Mouse (Mus musculus) left cerebral cortex, adult 9 months (tissue): Measurements from ENCODE around the gene Olfr1318.

Experiments used
- DNase-seq, 2 experiments: peaks; one replicate each; pipeline ENCODE4 v3.0.0; 2022; ENCODE audit warnings: low spot score in 2 of 2

Olfr1318 gene

DNA sequence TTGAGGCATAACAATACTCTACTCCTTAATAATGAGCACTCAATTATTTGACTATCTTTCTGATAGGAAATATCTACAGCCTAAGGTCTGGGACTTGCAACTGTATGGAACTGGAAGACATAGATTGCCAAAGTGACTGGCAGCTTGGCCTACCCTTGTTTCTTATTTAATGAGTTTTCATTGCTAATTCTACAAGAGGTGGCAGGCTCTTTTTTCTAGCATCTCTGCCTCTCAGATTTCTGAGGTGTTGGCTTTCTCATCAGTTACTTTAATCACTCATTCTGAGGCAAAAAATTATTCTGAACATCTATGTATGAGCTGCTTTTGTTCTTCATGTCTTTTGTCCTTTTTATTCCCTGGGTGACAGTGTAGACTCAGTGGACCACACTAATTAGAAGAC lies at the start of gene Olfr1318:
Olfr1318 (plus strand) TSS at position 301 of the 400 bp plus-strand sequence.
- no peak for DNase-seq

DNA sequence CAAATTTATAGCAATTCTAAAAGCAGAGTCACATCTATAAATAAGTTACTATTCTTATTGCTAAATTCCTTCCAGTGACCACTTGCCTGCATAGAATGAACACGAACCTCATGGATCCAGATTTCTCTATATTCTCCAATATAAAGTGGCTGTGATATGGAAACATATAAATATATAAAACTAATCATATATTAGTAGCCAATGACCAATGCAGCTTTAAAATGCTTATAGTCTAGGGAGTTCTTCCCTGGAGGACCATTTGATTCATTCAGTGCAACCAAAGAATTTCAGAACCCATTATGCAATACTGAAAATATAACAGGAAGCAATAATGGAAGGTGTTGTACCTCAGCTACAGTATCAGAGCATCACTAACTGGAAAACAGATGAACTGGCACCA lies 38.7 kb upstream of the Olfr1318 start, which contains the start of gene Olfr1315-ps1:
Olfr1315-ps1 (minus strand) TSS at position 101 of the 400 bp plus-strand sequence.
- no peak for DNase-seq

DNA sequence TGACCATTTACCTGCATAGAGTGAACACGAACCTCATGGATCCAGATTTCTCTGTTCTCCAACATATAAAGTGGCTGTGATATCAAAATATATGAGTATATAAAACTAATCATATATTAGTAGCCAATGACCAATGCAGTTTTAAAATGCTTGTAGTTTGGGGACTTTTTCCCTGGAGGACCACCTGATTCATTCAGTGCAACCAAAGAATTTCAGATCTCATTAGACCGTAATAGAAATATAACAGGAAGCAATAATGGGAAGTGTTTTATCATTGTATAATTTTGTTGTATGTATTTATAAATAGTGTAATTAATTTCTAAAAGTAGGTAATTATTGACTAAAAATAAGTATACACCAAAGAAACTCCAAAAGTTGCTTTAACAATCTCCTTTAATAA lies 19.1 kb upstream of the Olfr1318 start, which contains the start of gene Olfr1316:
Olfr1316 (minus strand) TSS at position 101 of the 400 bp plus-strand sequence.
- no peak for DNase-seq

DNA sequence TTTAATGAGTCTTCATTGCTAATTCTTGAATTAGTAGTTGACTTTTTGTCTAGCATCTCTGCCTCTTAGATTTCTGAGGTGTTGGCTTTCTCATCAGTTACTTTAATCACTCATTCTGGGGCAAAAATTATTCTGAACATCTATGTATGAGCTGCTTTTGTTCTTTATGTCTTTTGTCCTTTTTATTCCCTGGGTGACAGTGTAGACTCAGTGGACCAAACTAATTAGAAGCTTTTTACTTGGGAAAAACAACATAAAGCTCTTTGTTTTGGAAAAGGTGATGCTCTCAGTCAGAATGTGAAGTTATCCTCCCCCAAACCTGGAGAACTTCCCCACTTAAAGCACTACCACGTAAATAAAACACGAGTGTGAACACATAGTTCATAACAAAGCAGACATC lies 14.0 kb upstream of the Olfr1318 start, which contains the start of gene Olfr1317:
Olfr1317 (plus strand) TSS at position 301 of the 400 bp plus-strand sequence.
- DNase-seq, result no peak

DNA sequence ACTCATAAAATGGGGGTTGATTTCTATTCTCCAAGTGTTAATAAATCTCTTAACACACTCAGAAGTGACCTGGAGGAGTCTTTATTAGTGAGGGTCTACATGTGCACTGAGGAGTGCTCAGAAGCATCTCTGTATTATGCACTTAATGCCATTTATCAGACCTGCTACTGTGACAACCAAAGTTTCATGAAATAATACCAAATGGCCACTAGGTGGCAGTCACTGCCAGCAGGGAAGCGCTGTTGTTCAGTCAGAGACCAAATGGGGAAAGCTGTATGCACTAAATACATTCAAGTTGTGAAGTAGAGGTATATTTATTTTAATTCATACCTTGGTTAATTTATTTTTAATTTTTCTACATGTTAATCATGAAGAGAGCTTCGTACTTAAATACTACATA lies 42.9 kb downstream of the Olfr1318 start:
- peak in 1 of 2 experiments; percentile 51 for DNase-seq

DNA sequence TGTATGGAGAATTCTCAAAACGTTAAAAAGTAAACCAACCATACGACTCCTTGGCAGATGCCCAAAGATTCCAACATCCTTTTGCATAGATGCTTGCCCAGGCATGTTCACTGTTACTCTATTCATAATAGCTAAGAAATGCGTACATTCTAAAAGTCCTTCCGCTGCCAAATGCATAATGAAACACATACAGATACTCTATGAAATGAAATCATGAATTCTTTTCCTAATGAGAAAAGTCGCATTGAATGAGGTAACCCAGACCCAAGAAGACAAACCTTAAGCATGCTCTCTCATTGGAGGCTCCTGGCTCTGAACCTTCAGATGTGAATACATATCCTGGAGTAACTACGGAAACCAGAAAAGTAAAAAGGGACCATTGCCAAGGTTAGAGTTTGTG lies 49.1 kb downstream of the Olfr1318 start:
- DNase-seq, result no peak
